Mouse (Mus musculus): ENCODE data around the gene Zfp867. TPM values are rescaled to one million over a fixed set of nuclear protein-coding genes. Genes with fewer than 3 reads are reported as not detected.

The Zfp867 gene
- polyA plus RNA-seq, 1 experiment: 6.2 TPM

- peak; percentile 31 for DNase-seq (ENCODE audit: low spot score)
Measured at GRCm38 (mm10) chr11:59458973-59459372, 13.3 kb downstream of the Zfp867 start.

DNA sequence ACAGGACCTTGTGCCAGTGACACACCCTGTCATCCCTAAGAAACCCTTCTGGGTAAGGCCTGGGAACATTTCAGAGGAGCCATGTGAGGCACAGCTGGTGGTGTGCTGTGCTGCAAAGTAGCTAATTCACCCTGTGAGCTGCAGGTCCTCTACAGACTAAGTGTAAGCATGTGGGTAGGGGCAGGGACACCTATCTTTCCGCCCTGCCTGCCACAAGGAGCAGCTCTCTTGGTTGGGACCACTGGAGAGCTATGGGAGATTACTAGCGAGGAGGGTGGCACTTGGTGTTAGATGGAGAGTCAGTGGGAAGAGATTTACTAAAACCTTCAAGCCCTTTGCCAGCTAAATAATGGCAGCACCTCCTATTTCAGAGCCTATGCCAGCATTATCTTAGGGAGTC lies 15.4 kb downstream of the Zfp867 start:
- no peak for DNase-seq (ENCODE audit: low spot score)

DNA sequence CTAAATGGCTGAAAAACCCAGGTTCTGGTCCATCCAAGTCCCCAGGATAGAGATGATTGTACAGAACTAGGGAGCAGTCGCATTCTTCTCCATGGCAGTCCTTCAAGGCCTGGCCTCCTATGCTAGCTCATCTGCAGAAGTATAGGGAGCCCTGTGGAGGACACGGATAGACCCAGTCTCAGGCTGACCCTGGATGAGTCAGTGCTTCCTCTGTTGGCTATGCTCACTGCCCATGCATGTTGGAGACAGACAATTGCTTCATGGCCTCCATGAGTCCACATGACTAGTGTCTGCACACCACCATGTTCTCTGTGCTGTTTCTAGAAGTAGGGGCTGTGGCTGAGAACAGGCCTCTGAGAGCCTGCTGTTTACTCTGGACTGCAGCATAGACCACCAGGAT lies 15.9 kb downstream of the Zfp867 start:
- DNase-seq (ENCODE audit: low spot score): no peak

- no peak for DNase-seq (ENCODE audit: low spot score)
Measured at GRCm38 (mm10) chr11:59451086-59451485, 21.2 kb downstream of the Zfp867 start, which contains the start of gene Snap47. Snap47 (minus strand) TSS chr11:59451186.

DNA sequence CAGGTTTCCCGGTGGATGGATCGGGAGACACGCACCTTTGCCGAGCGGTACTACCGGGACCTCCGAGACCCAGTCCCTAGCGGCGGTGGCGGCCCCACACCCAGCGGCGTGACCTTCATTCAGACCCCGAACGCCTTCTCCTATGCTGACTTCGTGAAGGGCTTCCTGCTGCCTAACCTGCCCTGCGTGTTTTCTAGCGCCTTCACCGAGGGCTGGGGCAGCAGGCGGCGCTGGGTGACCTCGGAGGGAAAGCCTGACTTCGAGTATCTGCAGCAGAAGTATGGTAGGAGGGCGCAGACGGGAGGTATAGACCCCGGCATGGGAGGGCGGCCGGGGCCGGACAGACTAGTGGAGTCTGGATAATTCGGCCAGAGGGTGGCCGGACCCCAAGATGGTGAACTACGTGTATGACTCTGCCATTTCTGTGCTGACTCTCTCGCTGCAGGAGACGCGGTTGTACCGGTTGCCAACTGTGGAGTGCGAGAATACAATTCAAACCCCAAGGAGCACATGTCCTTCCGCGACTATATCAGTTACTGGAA lies 22.0 kb downstream of the Zfp867 start:
- no peak for DNase-seq (ENCODE audit: low spot score)

DNA sequence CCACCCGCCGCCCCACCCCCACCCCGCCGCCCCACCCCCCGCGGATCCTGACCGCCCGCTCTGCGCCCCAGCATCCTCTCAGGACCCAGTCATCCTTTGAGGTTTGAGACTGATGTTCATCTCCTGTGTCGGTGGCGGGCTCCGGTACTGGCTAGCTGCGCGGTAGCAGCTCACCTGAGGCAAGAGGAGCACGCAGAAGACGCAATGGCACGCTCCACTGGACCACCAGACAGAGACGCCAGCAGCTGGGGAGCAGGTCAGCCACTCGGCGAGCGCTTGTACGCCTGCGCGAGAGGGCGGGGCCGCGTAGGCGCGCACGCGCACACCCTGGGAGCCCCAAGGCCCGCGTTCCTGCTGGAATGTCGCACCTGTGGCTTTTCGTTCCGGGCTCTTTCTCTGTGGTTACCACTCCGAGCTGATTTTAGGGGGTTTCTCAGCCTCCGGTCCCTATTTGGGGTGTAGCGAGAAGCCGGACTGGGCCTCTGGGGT lies 22.5 kb downstream of the Zfp867 start, which contains the start of gene Jmjd4:
TSS of gene Jmjd4 (plus strand) at position 305 of the 489 bp plus-strand sequence.
- peak; percentile 90 for DNase-seq (ENCODE audit: low spot score)

- no peak for DNase-seq (ENCODE audit: low spot score)
Measured at GRCm38 (mm10) chr11:59443102-59443501, 29.2 kb downstream of the Zfp867 start.

- no peak for DNase-seq (ENCODE audit: low spot score)
Measured at GRCm38 (mm10) chr11:59437954-59438353, 34.3 kb downstream of the Zfp867 start.

- DNase-seq (ENCODE audit: low spot score): no peak
Measured at GRCm38 (mm10) chr11:59432261-59432660, 40.0 kb downstream of the Zfp867 start.

DNA sequence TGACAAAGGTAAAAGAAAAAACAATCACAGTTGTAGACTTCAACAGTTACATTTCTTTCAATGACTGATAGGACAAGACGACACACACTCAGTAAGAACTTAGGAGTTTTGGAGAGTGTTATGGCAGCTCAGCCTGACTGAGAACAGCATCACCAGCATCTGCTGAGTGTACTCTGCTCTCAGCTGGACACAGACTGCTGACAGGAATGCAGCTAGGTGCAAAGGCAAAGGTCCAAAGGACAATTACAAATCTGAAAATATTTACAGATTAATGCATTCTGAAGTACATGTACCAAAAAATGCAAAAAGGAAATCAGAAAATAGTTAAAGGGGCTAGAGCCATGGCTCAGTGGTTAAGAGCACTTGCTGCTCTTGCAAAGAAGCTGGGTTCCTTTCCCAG lies 42.3 kb downstream of the Zfp867 start:
- no peak for DNase-seq (ENCODE audit: low spot score)

DNA sequence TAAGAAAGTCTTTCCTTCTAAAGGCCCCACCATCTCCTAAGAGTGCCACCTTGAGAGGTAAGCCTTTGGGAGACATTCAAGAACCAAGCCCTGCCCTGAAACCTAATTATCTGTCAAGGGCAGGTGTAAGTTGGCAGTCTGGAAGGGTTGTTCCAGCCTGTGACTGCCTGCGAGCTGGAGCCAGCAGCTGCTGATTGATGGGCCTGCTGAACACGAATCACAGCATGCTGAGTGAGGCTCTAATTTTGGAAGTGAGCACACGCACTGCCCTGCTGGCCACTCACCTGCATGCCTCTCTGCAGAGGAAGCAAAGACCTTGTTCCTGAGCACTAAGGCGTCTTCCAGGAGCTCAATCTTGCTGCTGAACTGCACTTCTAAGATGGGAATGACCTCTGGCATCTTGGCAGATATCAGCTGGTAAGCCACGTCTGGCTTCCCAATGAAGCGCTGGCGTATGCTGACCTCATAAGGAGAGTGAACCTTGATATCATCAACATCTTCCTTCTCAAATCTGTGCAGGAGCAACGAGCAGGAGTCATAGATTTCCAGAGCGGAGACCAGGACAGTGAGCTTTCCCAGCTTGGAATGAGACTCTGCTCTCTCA lies 44.1 kb downstream of the Zfp867 start:
- no peak for DNase-seq (ENCODE audit: low spot score)

- DNase-seq (ENCODE audit: low spot score): no peak
Measured at GRCm38 (mm10) chr11:59425671-59426101, 46.6 kb downstream of the Zfp867 start.

GRCm38 (mm10) chr11:59423010-59423588 lies 49.2 kb downstream of the Zfp867 start:
- DNase-seq (ENCODE audit: low spot score): no peak

DNA sequence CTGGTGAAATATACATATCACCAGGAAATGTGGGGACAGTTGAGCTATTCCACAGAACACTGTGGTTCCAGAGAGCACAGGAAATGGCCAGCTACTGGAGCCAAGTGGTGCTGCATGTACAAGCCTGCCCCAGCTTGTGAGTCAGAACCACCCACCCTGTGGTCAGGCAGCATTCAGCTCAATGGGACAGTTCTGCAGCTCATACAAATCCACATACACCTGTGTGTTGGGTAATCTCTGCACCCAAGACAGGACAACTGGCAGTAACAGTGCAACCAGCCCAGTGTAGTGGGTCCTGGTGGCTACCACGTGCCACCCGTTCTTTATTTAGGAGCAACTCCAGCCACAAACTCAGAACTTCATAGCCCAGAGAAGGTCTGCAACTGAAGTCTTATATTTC lies 50.3 kb downstream of the Zfp867 start:
- no peak for DNase-seq (ENCODE audit: low spot score)

DNA sequence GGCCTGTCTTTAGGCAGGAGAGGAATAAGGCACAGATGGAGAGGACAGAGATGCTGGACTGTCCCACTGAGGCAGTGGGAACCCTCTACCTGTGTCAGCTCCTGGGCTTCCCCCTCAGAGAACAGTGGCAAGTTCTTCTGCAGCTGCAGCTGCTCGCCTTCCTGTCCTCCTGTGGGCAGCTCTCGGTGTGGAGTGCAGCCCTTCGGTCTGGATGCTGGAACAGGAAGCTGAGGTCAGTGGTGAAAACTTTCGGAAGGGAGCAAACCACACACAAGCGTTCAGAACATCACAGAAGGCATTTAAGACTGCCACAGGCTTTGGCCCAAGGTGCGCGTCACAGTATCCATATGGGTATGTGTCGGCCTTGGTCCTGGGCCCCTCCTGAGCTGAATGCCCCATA lies 50.8 kb downstream of the Zfp867 start:
- DNase-seq (ENCODE audit: low spot score): no peak

DNA sequence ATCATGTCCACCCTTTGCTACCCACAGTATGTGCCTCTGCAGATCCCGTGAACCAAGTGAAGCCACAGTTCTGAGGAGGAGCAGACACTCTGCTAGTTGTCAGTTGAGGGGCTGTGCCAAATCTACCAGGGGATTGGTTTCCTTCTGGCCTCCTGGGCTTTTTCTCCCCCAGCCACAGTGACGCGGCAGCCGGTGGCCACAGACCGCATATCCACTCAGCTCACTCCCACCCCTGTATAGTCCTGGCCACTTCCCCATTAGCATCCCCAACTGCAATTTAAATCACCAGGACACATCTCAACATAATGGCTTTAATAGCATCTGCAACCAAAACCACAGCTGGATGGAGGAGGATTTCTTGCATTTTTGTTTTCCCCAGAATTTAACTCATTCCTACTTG lies 53.6 kb downstream of the Zfp867 start:
- no peak for DNase-seq (ENCODE audit: low spot score)

DNA sequence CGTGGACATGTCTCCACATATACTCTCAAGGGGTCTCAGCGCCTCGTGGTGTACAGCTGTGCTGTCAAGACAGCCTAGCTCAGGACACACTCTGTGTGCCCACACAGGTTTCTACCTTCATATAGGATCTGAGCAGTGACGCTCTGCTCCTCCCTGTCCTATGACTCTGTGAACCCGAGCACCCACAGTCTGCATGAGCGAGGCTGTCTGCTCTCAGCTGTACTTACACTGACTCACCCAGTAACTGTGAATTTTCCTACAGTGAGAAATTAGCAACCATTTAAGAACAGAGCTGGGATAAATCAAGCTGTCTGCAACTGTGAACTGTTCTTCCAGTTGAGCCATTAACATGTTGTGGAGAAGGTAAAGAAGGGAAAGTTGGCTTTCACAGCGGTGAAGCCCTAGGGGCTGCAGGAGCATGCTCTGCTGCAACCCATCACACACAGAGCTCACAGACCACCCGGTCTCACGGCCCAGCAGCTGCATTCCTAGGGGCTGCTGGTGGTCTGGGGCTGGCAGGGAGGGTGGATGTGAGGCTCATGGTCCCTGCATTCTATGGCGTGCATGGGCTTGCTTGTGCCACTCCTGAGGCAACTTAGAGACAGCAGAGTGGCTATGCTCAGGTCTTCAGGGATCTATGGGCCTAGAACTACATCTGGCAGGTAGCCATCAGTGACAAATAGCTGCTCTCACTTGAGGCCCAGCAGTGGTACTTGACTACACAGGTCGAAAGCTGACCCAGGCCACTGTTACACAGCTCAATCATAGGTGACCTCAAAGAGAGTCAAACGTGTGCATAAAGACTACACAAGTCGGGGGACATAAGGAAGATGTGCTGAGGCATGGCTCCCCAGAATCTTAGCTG lies 59.0 kb downstream of the Zfp867 start:
- no peak for DNase-seq (ENCODE audit: low spot score)

DNA sequence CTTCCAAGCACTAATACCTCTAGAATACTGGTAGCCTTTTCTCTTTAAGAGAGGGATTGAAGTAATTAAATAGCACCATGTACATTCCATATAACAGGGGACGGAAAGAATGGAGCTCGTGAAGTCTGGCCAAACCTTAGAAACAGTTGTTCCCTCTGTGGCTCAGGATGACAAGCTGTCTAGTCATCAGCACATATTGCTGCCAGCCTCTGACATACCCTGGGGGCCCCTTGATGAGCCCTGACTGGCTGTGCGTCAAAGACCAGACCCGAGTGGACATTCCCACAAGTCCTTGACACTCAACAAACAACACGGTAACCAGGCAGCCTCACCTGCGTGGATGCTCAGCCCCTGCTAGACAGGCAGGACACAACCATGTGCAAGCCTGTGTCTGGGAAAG lies 60.2 kb downstream of the Zfp867 start:
- no peak for DNase-seq (ENCODE audit: low spot score)
